Mouse (Mus musculus) C3H10T1/2 (cell line): ENCODE measurements around the gene Defb39. TPM values are rescaled to one million over a fixed set of nuclear protein-coding genes. Genes with fewer than 3 reads are reported as not detected.

ENCODE experiments used
- polyA plus RNA-seq, 2 experiments: library from polyadenylated mRNA; unstranded; fragments of >200 nt; fragmentation: generic; extraction: Trizol; gene quantifications; one replicate each; pipeline ENCODE4 v1.2.1; 2012; ENCODE audit warnings: missing spikeins in 2 of 2

The Defb39 gene
- polyA plus RNA-seq, result not detected

GRCm38 (mm10) chr8:19064710-19065109 lies at the start of gene Defb39:
Gene Defb39, minus strand, starts transcription at chr8:19064810.

GRCm38 (mm10) chr8:19026466-19026865 lies 38.1 kb downstream of the Defb39 start, which contains the start of gene Defb38:
Gene Defb38, minus strand, starts transcription at chr8:19026566.

Other genes starting within 250 kb of the Defb39 start
- gene Defb40, start 86.6 kb downstream of the Defb39 start, polyA plus RNA-seq, result not detected
- gene Defb37, start 73.8 kb downstream of the Defb39 start, polyA plus RNA-seq, result not detected
- gene Defb38, start 38.2 kb downstream of the Defb39 start, polyA plus RNA-seq, result not detected
- gene Defb12, start 50.0 kb upstream of the Defb39 start, polyA plus RNA-seq, result not detected
- not detected for gene Defb34, start 58.9 kb upstream of the Defb39 start, polyA plus RNA-seq
- not detected for gene Gm45826, start 76.0 kb upstream of the Defb39 start, polyA plus RNA-seq
- not detected for gene Defb14, start 129.5 kb upstream of the Defb39 start, polyA plus RNA-seq
- gene Defb4, start 133.9 kb upstream of the Defb39 start, polyA plus RNA-seq, result not detected
- not detected for gene Defb6, start 160.7 kb upstream of the Defb39 start, polyA plus RNA-seq
- gene Defb46, start 175.1 kb upstream of the Defb39 start, polyA plus RNA-seq, result not detected
- not detected for gene Defb5, start 182.8 kb upstream of the Defb39 start, polyA plus RNA-seq
- not detected for gene Defb3, start 228.6 kb upstream of the Defb39 start, polyA plus RNA-seq